Mouse (Mus musculus): ENCODE results near the gene Cpt1b.
A peak's percentile ranks its signal among the peaks of the same experiment; 100 is the strongest.
"Not testable (repeated sequence)": the region's sequence is repeated elsewhere in the genome, so short reads cannot be mapped to it uniquely, and the experiment has no call there.

Cpt1b gene

DNA sequence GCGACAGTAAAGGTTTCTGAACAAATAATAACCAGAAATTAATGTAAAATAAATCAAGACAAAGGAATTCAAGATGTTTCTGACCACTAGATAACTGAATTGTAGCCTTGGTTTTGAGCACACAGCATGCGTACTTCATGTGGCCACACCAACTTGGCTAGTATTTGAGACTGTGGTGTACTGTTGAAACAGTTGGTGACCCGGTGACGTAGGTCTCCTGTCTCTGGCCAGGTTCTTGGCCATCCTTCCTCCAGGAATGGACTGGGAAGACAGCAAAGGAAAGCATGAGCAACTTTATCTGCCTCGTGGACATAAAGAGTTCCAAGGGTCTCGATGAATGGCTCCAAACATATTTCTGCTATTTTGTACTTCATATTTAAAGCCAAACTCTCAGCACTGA lies 6.1 kb upstream of the Cpt1b start:
- no peak for DNase-seq (ENCODE audit: low spot score)

DNA sequence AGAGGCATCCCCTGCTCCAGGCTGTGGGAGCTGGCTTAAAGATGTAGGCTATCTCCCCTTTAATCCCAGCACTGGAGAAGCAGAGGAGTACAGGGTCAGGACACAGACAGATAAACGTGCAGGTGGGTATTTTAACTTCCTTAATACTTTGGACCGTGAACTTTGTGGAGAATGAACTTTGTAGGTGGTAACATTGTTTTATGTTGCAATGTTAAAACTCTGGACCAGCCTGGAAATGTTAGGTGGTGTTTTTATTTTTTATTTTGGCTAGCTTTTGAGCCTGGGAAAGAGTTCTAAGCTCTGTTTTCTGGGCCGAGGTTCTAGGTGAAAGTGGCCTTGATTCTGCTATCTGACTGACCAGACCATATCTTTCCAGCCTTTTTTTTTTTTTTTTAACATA lies 5.6 kb upstream of the Cpt1b start:
- no peak for DNase-seq (ENCODE audit: low spot score)

DNA sequence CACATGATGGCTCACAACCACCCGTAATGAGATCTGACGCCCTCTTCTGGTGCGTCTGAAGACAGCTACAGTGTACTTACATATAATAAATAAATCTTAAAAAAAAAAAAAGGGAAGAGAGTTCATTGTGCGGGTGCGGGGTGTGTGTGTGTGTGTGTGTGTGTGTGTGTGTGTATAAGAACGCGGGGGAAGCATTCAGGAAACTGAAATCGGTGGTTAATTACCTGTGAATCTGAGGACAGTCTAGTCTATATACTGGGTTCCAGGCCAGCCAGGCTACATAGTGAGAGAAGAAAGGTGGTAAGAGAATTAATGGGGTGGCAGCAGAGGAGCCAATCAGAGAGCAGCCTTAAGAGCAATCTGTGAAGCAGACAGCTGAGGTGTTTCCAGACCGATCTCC lies 5.1 kb upstream of the Cpt1b start:
- DNase-seq (ENCODE audit: low spot score): not testable (repeated sequence)

DNA sequence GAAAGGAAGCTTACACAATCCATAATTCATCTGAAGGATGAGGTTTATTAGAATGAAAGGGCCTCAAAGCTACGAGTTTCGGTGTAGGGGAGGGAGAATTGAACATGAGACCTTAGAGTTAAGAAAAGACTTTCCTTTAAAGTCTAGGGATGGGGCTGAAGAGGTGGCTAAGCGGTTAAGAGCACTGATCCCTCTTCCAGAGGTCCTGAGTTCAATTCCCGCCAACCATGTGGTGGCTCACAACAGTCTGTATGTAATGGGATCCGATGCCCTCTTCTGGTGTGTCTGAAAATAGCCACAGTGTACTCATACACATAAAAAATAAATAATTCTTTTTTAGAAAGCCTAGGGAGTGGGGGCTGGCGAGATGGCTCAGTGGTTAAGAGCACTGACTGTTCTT lies 4.7 kb upstream of the Cpt1b start:
- no peak for DNase-seq (ENCODE audit: low spot score)

DNA sequence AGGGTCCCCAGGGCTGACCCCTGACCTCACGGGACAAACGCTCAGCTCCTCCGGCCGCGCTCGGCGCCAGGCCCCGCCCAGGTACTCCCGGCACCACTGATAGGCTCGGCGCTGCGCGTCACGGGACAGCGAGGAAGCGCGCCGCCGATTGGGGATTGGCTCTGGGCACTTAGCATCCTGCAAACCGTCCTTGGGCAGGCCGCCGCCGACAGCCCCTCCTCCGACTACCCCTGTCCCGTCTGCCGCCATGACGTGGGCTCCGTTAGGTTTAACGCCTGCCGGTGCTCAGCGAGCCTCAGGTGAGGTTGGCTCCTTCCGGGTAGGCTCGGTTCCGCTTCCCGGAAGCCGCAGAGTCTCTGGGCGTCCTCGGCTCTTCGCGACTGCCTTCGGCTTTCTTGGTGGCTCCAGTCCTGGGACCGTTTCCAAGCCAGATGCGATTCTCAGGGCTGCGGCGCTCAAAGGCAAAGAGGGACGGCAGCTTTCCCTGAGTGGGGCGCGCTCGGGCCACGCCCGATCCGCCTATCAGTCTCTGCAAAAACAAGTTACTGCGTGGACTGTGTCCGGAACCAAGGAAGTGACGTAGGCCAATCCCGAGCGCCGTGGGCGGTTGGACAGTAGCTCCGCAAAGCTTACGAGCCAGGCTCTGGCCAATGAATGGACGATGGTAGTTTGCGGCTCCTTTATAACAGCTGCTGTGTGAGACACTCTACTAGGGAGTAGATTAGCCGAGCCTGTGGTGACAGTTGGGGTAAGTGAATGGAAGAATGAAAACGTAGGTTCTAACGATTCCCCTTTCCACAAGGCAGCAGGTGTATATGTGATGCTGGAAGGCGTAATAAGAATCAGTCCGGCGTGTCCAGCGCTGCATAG lies 3.9 kb upstream of the Cpt1b start, which contains the start of the genes C730034F03Rik, Gm44502 and Chkb:
C730034F03Rik (plus strand) TSS at position 238 of the 870 bp plus-strand sequence.
Gm44502 (minus strand) TSS at position 345 of the 870 bp plus-strand sequence.
Chkb (minus strand) TSS at position 557 of the 870 bp plus-strand sequence.
- DNase-seq (ENCODE audit: low spot score): peak; percentile 79

DNA sequence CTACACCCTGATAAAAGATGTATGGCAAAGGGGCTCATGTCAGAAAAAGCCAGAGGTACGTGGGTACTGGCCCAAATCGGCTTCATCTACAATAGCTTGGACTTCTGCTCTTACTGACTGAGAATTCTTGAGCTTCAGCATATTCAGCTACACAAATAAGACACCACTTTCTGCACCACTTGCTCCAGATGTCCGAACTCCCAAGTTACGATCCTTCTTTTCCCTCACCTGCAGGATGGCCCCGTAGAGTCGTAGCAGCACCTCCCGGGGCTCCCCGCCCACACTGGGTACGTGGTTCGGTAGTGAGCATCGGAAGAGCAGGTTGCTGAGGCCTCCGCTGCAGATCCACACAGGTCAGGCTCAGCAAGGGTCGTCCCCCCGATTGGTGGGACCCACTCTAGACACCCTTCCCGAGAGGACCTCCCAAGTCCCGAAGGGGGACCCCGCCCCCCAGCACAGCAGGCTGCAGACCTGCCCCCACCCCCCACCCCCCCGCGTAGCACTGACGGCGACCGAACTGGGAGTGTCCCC lies 3.2 kb upstream of the Cpt1b start:
- DNase-seq (ENCODE audit: low spot score): no peak

DNA sequence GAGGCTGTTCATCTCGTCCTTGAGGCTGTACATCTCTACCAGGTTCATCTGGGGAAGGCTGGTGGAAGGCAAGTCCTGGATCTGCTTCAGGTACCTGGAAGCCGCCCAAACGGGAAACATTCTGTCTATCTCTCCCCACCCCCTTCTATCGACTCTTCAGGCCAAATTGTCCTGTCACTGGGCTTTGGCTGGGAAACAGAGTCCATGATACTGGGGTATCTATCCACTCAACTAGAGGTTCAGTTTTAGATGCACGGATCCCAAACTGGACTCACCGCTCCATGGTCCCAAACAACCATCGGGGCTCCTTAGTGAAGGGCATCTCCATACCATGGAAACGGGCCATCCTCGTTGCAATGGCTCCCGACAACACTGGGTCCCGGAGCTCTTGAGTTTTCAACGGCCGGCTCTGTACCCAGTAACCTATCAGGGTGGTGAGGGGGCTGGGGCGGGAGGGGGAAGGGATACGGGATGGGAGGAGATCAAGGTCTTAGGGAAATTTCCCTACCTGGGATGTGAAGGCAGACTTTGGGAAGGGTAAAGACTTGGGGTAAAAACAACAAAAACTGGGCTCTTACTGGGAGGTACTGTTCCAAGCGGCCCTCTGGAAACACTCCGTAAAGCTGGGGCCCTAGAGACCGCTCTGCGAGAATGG lies 2.6 kb upstream of the Cpt1b start:
- DNase-seq (ENCODE audit: low spot score): no peak

DNA sequence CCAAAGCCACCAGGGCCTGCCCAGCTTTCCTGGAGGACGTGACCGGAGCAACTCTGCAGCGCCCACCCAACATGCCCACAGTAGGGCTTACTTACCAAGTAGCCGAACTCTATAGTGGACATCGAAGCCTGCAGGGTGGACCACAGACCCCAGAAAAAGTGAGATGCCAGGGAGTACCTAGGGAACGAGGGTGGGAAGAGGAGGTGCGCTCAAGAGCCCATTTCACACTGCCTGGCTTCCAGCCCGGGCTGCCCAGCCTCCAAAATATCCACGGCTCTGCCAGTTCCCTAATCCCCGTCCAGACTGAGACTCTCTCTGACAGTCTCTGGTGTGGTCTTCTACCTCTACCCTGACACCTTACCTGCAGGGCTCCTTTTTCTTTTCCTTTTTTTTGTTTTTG lies 1.1 kb upstream of the Cpt1b start:
- no peak for DNase-seq (ENCODE audit: low spot score)

DNA sequence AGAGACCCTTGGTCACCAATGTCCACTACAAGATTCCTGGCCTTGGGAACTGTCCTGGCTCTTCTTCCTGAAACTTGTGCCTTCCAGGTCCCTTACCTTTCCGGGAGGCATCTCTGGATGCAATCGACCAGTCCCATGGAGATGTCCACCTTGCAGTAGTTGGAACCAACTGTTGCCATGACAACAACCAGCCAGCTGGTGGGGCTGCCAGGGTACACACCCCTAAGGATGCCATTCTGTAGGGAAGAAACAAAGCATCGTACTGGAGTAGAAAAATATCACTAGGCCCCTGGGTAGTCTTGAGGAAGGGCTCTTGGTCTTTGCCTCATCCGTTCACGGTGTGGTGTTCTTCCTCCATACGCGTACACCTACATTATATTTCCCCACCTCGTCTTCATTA lies 1.0 kb downstream of the Cpt1b start:
- DNase-seq (ENCODE audit: low spot score): no peak

DNA sequence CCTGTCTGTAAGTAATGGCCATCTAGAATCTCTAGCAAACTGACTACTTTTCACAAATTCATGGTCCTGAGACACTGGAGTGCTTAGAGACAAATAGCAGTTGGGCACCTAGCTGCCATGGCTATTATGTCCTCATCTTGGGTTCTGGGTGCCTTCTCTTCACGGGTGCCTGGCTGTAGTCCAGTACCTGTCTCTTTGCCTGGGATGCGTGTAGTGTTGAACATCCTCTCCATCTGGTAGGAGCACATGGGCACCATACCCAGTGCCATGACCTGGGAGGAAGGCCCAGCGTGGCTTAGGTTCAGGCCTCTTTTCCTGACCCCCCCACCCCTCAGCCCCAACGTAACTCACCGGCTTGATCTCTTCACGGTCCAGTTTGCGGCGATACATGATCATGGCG lies 3.7 kb downstream of the Cpt1b start:
- DNase-seq (ENCODE audit: low spot score): no peak

DNA sequence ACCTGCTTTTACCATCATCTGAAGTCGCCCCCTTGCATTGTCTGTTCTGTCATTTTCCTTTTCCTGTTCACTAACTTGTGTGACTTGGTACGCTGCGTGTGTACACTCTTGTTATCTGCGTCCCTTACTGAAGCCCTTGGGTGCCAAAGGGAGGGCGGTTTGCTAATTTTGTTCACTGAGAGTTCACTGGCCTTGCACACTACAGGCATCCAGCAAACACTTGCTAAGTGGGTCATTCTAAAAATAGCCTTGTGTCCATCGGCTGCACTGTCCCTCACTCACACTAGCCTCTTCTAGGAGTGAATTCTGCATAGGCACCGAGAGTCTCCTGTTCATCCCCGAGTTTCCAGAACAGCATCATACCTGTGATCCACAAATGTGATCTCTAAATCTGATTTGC lies 10.4 kb downstream of the Cpt1b start:
- DNase-seq (ENCODE audit: low spot score): no peak

DNA sequence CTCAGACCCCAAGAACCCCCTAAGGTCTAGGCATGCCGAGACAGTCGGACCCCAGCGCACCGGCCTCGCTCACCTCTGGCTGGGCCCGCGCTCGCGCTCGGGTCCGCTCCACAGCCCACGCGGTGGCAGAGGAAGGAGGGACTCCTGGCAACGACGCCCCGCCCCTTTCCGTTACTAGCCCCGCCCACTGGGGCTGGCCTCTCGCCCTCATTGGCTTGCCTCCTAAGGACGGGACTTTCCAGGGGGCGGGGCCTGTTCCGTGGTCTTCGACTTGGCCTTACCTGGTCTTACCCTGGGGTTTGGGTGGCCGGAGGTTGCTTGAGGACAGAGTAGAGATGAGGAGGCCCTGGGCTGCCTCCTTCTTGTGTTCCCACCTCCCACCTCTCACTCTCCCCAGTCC lies 15.5 kb downstream of the Cpt1b start, which contains the start of gene Syce3:
Syce3 (minus strand) TSS at position 386 of the 400 bp plus-strand sequence.
- no peak for DNase-seq (ENCODE audit: low spot score)

DNA sequence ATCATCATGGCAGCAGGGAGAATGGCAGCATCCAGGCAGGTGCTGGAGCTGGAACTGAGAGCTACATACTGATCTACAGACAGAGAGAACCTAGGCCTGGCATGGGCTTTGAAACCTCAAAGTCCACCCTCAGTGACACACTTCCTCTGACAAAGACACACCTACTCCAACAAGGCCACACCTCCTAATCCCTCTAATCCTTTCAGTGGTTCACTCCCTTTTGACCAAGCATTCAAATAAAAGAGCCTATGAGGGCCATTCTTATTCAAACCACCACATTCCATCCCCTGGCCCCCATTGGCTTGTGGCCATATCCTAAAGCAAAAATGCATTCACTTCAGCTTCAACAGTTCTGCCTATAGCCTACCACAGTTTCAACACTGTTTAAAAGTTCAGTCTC lies 19.0 kb downstream of the Cpt1b start:
- DNase-seq (ENCODE audit: low spot score): no peak

DNA sequence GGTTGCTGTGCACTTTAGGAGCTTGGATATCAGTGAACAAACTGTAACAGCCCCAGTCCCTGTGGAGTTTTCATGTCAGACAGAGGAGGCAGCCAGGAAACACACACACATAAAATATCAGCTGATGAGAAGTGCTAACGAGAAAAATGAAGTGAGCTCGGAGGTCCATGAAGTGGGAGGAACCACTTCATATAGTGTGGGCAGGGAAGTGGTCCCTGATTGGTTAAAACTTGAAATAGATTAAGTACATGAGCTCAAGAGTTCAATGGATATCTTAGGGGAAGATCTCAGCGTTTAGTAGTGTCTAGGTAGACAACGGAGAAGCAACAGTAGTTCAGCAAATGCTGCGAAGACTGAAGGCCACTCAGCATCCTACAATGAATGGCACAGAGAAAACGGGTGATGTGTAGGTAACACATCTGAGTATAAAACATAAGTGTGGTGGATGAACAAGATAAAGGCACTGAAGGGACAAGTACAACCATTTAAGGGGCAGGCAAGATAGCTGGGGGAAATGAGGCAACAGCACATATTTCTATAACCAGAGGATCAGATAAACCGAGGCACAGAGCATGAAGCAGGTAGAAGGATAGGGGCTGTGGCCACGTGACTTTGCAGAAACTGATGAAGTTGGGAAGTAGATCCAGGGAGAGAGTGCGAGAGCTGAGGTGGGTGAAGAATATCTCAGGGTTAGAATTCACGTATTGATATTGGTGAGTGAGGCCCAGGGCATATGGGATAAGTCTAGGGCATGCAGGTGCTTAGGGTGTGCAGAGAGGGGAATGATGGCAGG lies 20.6 kb downstream of the Cpt1b start:
- no peak for DNase-seq (ENCODE audit: low spot score)

DNA sequence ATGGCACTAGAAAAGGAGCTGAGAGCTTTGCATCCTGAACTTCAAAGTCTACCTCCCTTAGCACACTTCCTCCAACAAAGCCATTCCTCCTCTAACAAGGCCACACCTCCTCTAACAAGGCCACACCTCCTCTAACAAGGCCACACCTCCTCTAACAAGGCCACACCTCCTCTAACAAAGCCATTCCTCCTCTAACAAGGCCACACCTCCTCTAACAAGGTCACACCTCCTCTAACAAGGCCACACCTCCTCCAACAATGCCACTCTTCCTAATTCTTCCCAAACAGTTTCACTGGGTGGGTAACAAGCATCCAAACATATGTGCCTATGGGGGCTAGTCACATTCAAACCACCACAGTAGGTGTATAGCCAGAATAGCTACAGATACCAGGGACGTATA lies 23.2 kb downstream of the Cpt1b start:
- no peak for DNase-seq (ENCODE audit: low spot score)

DNA sequence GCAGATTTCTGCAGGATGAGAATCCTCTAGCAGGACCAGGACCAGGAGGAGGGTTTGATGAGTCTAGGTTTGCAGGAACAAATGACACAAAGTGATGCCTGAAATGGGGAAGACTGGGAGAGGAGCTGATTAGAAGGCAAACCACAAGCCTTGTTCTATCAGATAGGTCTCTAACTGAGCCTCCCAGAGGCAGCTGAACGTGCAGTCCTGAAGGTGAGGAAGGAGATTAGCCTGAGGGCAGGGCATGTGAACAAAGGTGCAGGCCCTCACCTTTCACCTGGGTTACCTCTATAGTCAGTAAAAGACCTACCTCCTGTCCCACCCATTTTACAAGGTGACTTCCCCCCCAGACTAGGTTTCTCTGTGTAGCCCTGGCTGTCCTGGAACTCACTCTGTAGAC lies 25.9 kb downstream of the Cpt1b start:
- no peak for DNase-seq (ENCODE audit: low spot score)

DNA sequence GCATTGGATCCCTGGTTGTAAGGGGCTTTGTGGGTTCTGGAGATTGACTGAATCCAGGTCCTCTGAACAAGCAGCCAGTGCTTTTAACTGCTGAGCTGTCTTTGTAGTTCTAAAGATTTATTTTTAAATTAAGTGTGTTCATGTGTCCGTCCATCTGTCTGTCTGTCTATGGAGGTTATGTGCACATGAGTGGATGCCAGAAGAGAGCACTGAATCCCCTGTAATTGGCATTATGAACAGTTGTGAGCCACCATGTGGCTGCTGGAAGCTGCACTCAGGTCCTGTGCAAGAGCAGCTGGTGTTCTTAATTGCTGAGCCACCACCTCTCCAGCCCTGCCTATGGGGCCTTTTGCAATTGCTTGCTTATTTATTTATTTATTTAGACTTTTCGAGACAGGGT lies 27.5 kb downstream of the Cpt1b start:
- no peak for DNase-seq (ENCODE audit: low spot score)

DNA sequence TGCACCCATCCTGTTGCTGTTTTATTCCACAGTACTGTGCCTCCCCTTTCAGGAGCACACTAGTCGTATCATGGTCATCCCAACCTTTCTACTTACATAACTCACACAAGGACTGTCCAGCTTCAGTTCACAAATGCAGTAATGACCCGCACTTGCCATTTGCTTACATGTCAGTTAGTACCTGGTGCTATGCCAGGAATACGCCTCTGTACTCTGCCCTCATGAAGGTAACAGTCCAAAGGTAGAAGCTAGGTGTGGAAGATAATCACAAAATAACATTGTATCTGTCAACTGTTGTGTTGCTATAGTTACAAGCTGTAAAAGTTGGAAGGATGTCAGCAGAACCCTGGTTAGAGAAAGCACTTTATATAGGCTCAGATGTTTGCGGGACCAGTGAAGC lies 28.8 kb downstream of the Cpt1b start:
- no peak for DNase-seq (ENCODE audit: low spot score)

DNA sequence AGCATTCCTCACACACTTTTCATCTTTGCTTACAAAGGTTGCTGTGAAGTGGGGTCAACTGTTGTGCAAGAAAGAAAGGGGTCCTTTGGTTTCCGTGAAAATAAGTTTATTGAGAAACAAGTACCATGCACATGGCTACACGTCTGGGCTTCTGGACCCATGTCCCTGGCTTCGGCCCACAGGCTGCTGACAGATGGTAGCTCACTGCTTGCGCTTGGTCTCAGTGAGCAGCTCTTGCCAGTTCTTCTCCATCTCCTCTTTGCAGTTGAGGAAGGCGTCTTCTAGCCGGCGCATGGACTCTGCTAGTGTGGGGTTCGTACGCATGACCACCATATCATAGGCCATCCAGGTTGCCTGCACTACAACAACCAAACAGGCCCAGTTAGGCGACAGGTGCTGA lies 35.6 kb downstream of the Cpt1b start:
- DNase-seq (ENCODE audit: low spot score): no peak

DNA sequence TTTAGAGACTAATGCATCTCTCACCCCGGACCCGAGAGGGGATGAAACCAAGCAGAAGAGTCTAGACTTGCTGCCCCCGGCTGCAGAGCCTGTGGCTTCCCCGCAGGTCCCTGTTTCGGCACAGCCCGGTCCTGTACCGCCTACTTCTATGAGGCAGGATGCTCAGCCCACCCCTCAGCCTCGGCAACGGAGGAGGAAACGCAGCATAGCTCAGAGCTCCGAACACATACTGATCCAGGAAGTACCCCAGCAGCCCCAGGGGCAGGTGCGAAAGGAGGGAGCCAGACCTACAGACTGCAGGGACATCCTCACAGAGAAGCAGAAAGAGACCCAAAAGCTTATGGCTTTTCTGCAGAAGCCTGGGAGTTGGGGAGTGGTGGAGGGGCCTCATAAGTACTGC lies 38.5 kb downstream of the Cpt1b start:
- no peak for DNase-seq (ENCODE audit: low spot score)

DNA sequence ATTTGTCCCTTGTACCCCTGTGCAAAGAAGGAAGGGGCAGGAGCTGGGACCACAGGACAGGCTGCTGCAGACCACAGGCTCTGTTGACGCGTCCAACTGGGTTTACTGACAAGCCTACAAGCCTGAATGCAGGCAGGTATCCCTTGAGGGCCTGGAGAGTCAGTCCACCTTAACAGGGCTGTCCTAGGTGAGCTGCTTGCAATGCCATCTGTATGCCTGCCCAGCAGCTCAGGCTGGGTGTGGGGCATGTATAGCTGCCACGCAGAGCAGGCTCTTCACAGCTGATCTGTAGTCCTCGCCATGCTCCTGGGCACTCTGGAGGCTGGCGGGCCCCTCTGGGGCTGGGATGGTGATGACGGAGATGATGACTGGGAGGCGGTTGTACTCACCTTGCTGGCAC lies 41.0 kb downstream of the Cpt1b start, which contains the start of gene Klhdc7b:
Klhdc7b (plus strand) TSS at position 301 of the 400 bp plus-strand sequence.
- no peak for DNase-seq (ENCODE audit: low spot score)

DNA sequence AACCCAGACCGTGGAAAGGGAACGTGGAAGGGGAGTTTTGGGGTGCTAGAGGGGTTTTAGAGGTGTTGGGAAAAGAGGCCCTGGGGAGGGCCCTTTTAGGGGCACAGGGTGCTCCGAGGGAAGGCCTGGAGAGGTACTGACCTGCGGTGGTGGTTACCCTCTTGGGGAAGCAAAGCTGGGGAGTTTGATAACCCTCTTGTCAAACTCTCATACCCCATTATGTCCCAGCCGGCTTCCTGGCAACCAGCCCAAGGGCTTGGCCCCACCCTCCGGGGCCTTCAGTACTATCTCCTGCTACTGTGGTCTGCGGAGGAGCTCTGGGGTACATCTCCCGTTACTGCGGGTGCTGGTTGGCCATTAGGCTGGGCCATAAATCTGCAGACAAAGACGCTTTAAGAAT lies 46.2 kb downstream of the Cpt1b start:
- DNase-seq (ENCODE audit: low spot score): no peak

Measured in urinary bladder, postnatal 25 days (tissue).